Mouse (Mus musculus) thymus, adult 2 months (tissue): ENCODE data around the gene Chsy1.

ENCODE experiments used
- CTCF ChIP-seq: fragments of 200-500 bp; IDR thresholded peaks from 2 replicates; pipeline ENCODE4 v1.5.1; 2012; ENCODE audit warnings: mild to moderate bottlenecking, control low read depth, low read length, moderate library complexity, borderline replicate concordance; ENCODE audit not compliant: control insufficient read depth, poor library complexity, insufficient read depth; ENCODE audit errors: extremely low read depth
- POLR2A ChIP-seq: fragments of 200-500 bp; IDR thresholded peaks from 2 replicates; pipeline ENCODE4 v1.6.1; 2012; ENCODE audit warnings: mild to moderate bottlenecking, low read length, control low read depth, moderate library complexity; ENCODE audit not compliant: control insufficient read depth, poor library complexity, insufficient read depth; ENCODE audit errors: extremely low read depth

- TF ChIP-seq CTCF, result no peak
- TF ChIP-seq POLR2A, result no peak
Observed at GRCm38 (mm10) chr7:66182075-66182715, 72.9 kb downstream of the Chsy1 start.
